Mouse (Mus musculus) intestine, postnatal 0 days (tissue): ENCODE data around the gene Slc25a20. TPM values are rescaled to one million over a fixed set of nuclear protein-coding genes. Genes with fewer than 3 reads are reported as not detected.
A peak's percentile ranks its signal among the peaks of the same experiment; 100 is the strongest.

ENCODE experiments used
- ATAC-seq: fragments of 200-750 bp; cut with Nextera tagmentation; 2 replicates; pipeline ENCODE4 v1.8.0; 2017; ENCODE audit warnings: mild to moderate bottlenecking, moderate TSS enrichment, moderate library complexity
- H3K27ac ChIP-seq: fragments of 300-500 bp; sonication (generic); 2 replicates; pipeline ENCODE4 v1.5.1; 2014; ENCODE audit warnings: mild to moderate bottlenecking, low read depth, low read length, moderate library complexity
- H3K27me3 ChIP-seq: fragments of 300-500 bp; sonication (generic); replicated peaks from 2 replicates; pipeline ENCODE4 v1.6.1; 2014; ENCODE audit warnings: low read length, mixed read lengths; ENCODE audit not compliant: control insufficient read depth, insufficient read depth
- H3K36me3 ChIP-seq: fragments of 300-500 bp; sonication (generic); 2 replicates; pipeline ENCODE4 v1.6.1; 2014; ENCODE audit warnings: mild to moderate bottlenecking, moderate library complexity; ENCODE audit not compliant: control insufficient read depth, insufficient read depth
- H3K4me1 ChIP-seq: fragments of 300-500 bp; sonication (generic); replicated peaks from 2 replicates; pipeline ENCODE4 v1.6.1; 2014; ENCODE audit warnings: antibody characterized with exemption, low read length, mixed read lengths; ENCODE audit not compliant: control insufficient read depth, insufficient read depth
- H3K4me2 ChIP-seq: fragments of 300-500 bp; sonication (generic); replicated peaks from 2 replicates; pipeline ENCODE4 v1.6.1; 2014; ENCODE audit warnings: low read depth, mild to moderate bottlenecking, moderate library complexity
- H3K4me3 ChIP-seq: fragments of 300-500 bp; sonication (generic); 2 replicates; pipeline ENCODE4 v1.5.1; 2014; ENCODE audit warnings: low read depth, low read length
- H3K9ac ChIP-seq: fragments of 300-500 bp; sonication (generic); 2 replicates; pipeline ENCODE4 v1.6.1; 2014; ENCODE audit warnings: mild to moderate bottlenecking, low read depth, low read length
- H3K9me3 ChIP-seq: fragments of 300-500 bp; sonication (generic); 2 replicates; pipeline ENCODE4 v1.6.1; 2016; ENCODE audit warnings: mixed run types; ENCODE audit not compliant: control insufficient read depth
- CTCF ChIP-seq: sonication (generic); IDR thresholded peaks from 2 replicates; pipeline ENCODE4 v1.5.1; 2016; ENCODE audit warnings: low read depth, mild to moderate bottlenecking, control low read depth, antibody characterized with exemption, moderate library complexity
- WGBS: fragments of 180-500 bp; shearing (Covaris S2); extraction: QIAGEN DNeasy Blood & Tissue Kit; methylation state at CpG from one replicate; pipeline ENCODE4 v1.1.7; 2014; 5-methylcytosine and 5-hydroxymethylcytosine counted together
- polyA plus RNA-seq: library from polyadenylated mRNA; unstranded; fragments of >200 nt; fragmentation: Nextera tagmentation; extraction: Ambion mirVana; gene quantifications from 2 replicates; pipeline ENCODE4 v1.2.1, GENCODE M21; 2015

Slc25a20 gene
- polyA plus RNA-seq, 1 experiment from 2014 or later = 159 TPM

- H3K4me3 ChIP-seq = no peak overlapping the region
- no peaks in the 10 kb centered on the region for H3K9me3 ChIP-seq
- H3K9ac ChIP-seq = no peak overlapping the region
- peaks cover 67% of the 10 kb centered on the region for H3K36me3 ChIP-seq
- WGBS = 95% methylated on average over 15 of the region's 15 CpGs
- no peaks in the 10 kb centered on the region for H3K4me1 ChIP-seq
- no peak overlapping the region for H3K4me2 ChIP-seq
- no peak overlapping the region for H3K27ac ChIP-seq
- TF ChIP-seq CTCF = no peak
- no peak for ATAC-seq
- no peaks in the 10 kb centered on the region for H3K27me3 ChIP-seq
Measured at GRCm38 (mm10) chr9:108680026-108680425, 18.1 kb downstream of the Slc25a20 start.

GRCm38 (mm10) chr9:108686475-108686887 lies 24.6 kb downstream of the Slc25a20 start:
- no peak for TF ChIP-seq CTCF
- H3K36me3 ChIP-seq = peaks cover 28% of the 10 kb centered on the region
- ATAC-seq = peak; percentile 58
- H3K27ac ChIP-seq = peak overlapping the region; percentile 54
- H3K9ac ChIP-seq = no peak overlapping the region
- peaks cover 7% of the 10 kb centered on the region for H3K4me1 ChIP-seq
- no peak overlapping the region for H3K4me2 ChIP-seq
- no peak overlapping the region for H3K4me3 ChIP-seq
- 32% methylated on average over 4 of the region's 4 CpGs for WGBS
- H3K27me3 ChIP-seq = no peaks in the 10 kb centered on the region
- no peaks in the 10 kb centered on the region for H3K9me3 ChIP-seq

GRCm38 (mm10) chr9:108687181-108687580 lies 25.3 kb downstream of the Slc25a20 start:
- TF ChIP-seq CTCF = no peak
- Histone ChIP-seq H3K36me3 (peaks cover 23% of the 10 kb centered on the region), H3K4me3 (no peak overlapping the region), H3K27ac (0 out of 2 replicates have a peak overlapping the region, but pooled peaks have one; percentile 15), H3K4me2 (no peak overlapping the region), H3K27me3 (no peaks in the 10 kb centered on the region), H3K4me1 (peaks cover 10% of the 10 kb centered on the region), H3K9me3 (no peaks in the 10 kb centered on the region), H3K9ac (no peak overlapping the region)
- ATAC-seq = no peak
- WGBS = 69% methylated on average over 6 of the region's 6 CpGs

- Histone ChIP-seq H3K4me3 (no peak overlapping the region), H3K4me1 (peaks cover 10% of the 10 kb centered on the region), H3K27ac (0 out of 2 replicates have a peak overlapping the region, but pooled peaks have one; percentile 35), H3K9ac (no peak overlapping the region), H3K4me2 (no peak overlapping the region), H3K36me3 (peaks cover 19% of the 10 kb centered on the region), H3K27me3 (no peaks in the 10 kb centered on the region), H3K9me3 (no peaks in the 10 kb centered on the region)
- WGBS = 45% methylated on average over 2 of the region's 2 CpGs
- no peak for ATAC-seq
- TF ChIP-seq CTCF = no peak
Measured at GRCm38 (mm10) chr9:108687686-108688085, 25.8 kb downstream of the Slc25a20 start.

GRCm38 (mm10) chr9:108688451-108688850 lies 26.6 kb downstream of the Slc25a20 start:
- Histone ChIP-seq H3K4me1 (peaks cover 10% of the 10 kb centered on the region), H3K27ac (no peak overlapping the region), H3K9ac (no peak overlapping the region), H3K27me3 (no peaks in the 10 kb centered on the region), H3K36me3 (peaks cover 12% of the 10 kb centered on the region; the same call in 1 of the 2 replicates), H3K9me3 (no peaks in the 10 kb centered on the region), H3K4me3 (no peak overlapping the region), H3K4me2 (no peak overlapping the region)
- TF ChIP-seq CTCF = no peak
- WGBS = 69% methylated on average over 9 of the region's 9 CpGs
- ATAC-seq = no peak

- Histone ChIP-seq H3K4me1 (peaks cover 14% of the 10 kb centered on the region), H3K36me3 (peaks cover 5% of the 10 kb centered on the region; the same call in 1 of the 2 replicates), H3K4me2 (no peak within 1 kb of the TSS), H3K4me3 (no peak within 1 kb of the TSS), H3K27me3 (no peaks in the 10 kb centered on the region), H3K9me3 (no peaks in the 10 kb centered on the region), H3K9ac (no peak within 1 kb of the TSS), H3K27ac (no peak within 1 kb of the TSS)
- no peak for TF ChIP-seq CTCF
- 89% methylated on average over 1 of the region's 1 CpGs for WGBS
- ATAC-seq = no peak
Measured at GRCm38 (mm10) chr9:108689106-108689505, 27.2 kb downstream of the Slc25a20 start, which contains the start of gene Prkar2a. Gene Prkar2a (plus strand): TSS chr9:108689314.
